Mouse (Mus musculus) right cerebral cortex, postnatal 36 days (tissue): Measurements from ENCODE around the gene Ice1.

Experiments
- DNase-seq, 2 experiments: peaks; one replicate each; pipeline ENCODE4 v3.0.0; 2022; ENCODE audit warnings: low spot score in 2 of 2, mixed read lengths in 1 of 2

Ice1 gene

DNA sequence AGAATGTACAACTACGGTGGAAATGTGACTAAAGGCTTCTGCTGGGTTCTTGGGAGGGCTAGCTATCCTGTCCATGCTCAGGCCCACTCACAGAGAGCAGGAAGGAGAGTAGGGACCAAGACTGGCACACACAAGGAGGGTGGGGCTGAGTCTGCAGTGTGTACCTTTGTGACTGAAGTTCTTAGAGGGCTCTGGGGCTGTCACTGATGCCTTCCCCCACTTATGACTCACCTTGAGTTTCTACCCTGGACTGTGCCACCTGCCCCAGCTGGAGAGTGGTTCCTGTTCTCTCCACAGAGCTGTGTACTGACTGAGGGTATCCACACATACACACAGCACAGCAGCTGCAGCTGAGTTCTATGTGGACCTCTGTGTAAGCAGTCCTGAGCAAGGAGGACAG lies 63.2 kb downstream of the Ice1 start:
- no peak for DNase-seq

DNA sequence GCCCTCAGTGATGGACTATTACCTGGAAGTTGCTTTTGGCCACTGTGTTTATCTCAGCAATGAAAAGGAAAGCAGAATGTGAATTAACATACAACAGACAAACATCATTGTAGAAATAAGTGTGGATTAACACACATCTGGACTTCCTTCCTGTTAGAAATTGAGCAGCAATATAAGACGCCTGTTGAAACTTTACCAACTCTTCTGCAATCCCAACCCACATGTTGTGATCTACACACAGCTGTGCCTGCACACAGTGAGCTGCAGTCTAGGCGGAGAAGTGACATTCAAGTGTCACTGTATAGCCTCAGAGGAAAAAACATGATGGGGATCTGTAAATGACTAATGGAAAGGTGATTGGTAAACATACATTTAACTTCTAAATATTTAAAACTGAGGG lies 69.5 kb downstream of the Ice1 start:
- no peak for DNase-seq

DNA sequence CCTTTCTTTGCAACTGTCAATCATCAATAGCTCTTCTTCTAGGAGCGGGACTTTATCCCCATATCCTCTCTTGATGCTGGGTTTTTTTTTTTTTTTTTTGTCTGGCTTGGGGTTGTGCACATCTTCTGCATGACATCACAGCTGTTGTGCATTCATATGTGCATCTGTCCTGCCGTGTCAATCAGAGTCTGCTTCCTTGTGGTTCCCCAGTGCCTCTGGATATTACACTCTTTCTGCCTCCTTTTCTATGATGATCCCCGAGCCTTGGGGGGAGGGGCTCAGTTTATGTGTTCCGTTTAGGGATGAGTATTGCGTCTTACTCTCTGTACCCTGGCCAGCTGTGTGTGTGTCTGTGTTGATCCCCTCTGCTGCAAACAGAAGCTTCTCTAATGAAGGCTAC lies 84.0 kb downstream of the Ice1 start:
- DNase-seq: no peak

DNA sequence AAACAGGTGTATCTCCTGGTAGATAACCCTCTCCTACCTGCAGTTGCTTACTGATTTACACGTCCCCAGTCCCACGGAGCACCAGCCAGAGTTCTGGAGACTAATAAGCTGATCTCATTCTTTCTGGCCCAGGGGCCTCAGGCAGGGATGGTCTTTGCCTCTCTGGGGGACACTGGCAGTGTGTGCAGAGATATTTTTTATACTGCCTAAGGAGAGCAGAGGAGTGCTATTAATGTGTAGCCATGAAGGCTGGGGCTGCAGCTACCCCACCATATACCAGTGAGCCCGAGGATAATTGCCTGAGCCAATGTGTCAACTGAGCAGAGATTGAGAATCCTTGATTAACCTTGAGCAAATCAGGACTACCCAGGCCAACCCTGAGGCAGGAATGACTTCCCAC lies 90.0 kb downstream of the Ice1 start:
- no peak for DNase-seq

DNA sequence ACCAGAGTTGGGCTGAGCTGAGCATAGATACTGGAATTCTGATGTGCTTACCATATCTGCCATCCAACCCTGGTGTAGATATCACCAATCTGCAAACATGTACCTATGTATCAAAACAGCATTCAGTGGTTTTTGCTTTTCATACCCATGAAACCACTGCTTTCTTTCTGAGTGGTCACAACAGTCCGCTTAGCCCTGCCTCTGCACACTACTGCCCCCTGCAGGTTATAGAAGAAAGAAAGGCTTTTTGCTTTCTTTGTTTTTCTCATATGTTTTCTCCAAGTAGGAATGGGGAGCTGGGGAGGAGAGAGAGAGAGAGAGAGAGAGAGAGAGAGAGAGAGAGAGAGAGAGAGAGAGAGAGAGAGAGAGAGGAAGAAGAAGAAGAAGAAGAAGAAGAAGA lies 92.2 kb downstream of the Ice1 start:
- no peak for DNase-seq

DNA sequence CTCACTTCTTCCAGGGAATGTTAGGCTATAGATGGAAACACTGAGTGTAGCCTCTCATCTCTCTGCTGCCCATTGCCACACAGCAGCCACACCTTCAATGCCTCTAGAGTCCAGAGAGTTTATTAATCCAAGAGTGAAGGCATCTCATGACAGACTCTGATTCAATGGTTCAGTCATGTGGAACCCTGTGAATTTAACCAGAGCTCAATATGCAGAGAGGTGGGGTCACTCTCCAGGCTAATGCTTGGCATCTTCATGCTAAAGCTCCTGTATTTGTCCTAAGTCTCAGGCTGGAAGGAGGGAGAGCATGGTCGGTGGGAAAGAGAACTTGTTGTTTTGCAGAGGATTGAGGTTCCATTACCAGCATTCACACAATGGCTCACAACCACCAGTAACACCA lies 97.6 kb downstream of the Ice1 start:
- DNase-seq: no peak

DNA sequence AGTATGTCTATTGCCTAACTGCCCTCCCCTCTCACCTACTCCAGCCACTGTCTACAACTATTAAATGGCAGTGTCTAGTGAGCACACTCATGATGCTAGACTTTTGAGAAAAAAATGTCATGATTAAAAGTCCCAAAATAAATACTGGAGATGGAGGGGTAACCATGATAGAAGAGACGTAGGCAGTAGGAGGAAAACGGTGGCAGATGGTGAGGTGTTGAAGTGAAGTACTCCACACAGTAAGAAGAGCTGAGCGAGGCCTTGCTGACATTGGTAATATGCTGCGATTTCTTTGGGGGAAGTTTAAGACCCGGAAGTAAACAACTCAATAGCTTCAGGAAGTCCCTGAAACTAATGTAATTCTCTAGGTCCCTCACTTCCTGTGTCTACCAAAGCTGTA lies 104.0 kb downstream of the Ice1 start:
- no peak for DNase-seq

DNA sequence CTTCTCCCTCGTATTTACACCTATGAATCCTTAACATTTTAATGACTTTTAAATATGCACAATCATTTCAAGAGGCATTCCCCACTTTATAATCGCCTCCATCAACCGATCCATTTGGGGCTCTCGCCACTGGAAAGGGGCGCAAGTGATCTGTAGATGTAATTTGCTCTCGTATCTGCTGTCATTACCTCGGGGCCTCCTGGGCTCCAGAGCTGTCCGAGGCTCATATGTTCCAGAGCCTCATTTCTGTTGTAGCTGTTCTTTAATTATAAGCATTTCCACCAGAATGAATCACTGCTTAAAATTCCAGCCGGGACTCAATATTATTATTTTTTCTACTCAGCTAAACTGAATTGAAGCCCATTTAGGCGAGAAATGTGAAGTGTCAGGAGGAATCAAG lies 104.7 kb downstream of the Ice1 start:
- no peak for DNase-seq

DNA sequence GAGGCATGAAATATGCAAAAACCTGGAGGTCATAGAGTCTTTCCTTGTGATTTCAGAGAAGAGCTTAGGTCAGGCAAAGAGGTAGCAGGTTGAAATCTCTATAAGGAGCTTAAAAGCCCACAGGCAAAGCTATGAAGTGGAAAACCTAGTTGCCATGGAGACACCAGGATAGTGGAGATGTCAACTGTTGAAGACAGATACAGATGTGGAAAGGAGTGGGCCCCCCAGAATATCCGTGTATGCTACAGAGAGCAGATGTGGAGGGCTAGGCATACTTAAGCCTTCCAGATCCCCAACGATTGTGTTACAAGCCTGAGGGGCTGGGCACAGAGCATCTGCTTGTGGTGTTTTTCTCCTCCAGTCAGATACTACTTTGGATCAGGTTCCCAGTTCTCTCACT lies 119.8 kb downstream of the Ice1 start:
- no peak for DNase-seq

DNA sequence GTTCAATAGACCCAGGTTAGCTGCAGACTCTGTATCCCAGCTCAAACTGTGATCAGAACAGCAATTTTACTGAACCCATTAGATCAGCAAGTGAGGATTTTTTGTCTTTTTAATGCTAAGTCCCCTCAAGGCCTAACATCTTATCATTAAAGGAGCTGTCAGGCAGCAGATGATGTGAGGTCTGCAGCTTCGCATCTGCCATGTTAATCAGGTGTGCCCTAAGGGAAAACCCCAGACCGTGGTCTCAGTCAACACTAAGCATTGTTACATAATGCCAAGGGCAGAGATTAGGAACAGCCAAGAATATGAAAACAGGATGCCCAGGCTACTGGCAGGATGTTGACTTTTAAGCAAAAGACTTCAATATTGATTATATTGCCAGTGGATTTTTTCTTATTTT lies 122.4 kb downstream of the Ice1 start:
- no peak for DNase-seq

DNA sequence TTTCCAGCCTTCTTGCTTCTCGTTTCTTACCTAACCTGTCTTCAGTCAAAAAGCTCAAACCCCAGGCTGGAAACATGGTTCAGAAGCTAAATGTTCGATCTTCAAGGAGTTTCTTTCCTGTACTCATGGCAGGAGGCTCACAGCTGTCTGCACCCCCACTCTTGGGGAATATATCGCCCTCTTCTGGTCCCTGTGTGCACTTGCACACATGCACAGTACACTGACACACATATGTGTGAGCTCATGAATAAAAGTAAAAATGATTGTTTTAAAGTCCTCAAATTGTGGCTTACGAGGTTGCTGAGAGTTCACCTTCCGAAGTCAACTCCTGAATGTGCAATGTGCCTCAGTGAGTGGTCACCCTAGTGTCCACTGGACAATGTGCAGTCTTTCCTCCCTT lies 127.2 kb downstream of the Ice1 start:
- DNase-seq: no peak

DNA sequence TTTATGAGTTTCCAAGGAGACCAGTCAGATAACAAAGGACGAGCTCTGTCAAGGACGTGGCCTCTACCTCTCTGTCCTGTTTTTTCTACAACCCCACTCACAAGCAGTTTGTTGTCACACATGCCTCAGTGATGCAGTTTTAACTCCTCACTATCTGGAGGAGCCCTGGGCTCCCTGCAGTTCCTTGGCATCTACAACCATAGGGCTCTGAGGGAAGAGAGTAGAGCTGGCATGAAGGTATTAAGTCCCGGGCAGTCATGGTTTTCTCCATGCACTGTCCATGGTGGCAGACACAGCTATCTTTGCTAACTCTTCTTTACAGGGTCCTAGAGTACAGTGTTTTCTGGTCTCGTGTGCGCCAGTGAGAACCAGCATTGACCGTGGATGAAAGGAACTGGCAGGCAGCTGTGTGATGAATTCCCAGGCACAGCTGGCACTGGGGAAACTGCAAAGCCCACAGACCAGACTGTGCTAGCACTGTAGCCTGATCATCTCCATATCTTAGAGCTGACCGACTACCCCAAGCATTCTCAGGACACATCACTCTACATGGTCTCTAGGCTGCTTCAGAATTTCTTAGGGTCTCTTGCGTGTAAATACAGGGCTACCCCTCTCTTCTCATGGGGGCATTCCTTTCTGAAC lies 127.9 kb downstream of the Ice1 start:
- DNase-seq: no peak

DNA sequence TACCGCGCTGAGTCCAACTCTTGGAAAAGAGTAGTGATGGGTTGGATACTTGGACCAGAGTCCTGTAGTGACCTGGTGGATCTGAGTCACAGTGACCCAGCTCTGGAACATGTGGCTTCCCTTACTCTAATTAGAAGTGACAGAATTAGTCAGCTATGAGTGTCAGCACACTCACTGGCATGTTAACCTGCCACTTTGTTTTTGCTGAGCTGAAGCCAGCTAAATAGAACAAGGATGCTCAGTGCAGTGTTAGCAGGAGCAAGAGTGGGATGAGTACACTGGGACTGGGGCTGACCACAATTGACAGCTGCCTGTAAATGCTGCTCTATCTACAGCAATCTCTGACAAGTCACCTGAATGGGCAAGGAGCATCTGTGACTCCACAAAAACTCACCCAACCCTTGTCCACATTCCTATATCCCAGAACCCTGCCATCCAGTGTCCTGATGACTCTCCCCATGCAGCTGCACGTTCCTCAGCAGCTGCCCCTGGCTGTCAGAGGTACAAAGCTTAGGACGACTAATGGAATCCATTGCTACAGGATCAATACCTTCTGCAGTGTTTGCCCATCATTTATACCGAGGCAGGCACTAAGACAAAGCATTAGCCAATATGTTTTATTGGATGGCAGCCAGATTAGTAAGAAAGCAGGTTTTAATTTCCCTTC lies 128.6 kb downstream of the Ice1 start:
- no peak for DNase-seq
